Mouse (Mus musculus): ENCODE results near the gene Itpr1.

Itpr1 gene

GRCm38 (mm10) chr6:108214294-108214925 is 1.5 kb downstream of the Itpr1 start:
- DNase-seq = no peak

- no peak for DNase-seq
Measured at GRCm38 (mm10) chr6:108216091-108216490, 3.2 kb downstream of the Itpr1 start.

- DNase-seq = no peak
Measured at GRCm38 (mm10) chr6:108216832-108217231, 3.9 kb downstream of the Itpr1 start.

- DNase-seq = no peak
Measured at GRCm38 (mm10) chr6:108217987-108218386, 5.1 kb downstream of the Itpr1 start.

GRCm38 (mm10) chr6:108222435-108222834 is 9.5 kb downstream of the Itpr1 start:
- DNase-seq = no peak

GRCm38 (mm10) chr6:108222875-108223274 is 10.0 kb downstream of the Itpr1 start:
- DNase-seq = no peak

- no peak for DNase-seq
Measured at GRCm38 (mm10) chr6:108224361-108224760, 11.5 kb downstream of the Itpr1 start.

- DNase-seq = no peak
Measured at GRCm38 (mm10) chr6:108225027-108225426, 12.1 kb downstream of the Itpr1 start.

GRCm38 (mm10) chr6:108226230-108226629 is 13.3 kb downstream of the Itpr1 start:
- no peak for DNase-seq

- DNase-seq = no peak
Measured at GRCm38 (mm10) chr6:108227461-108227860, 14.6 kb downstream of the Itpr1 start.

GRCm38 (mm10) chr6:108228048-108228447 is 15.2 kb downstream of the Itpr1 start:
- DNase-seq = no peak

- DNase-seq = no peak
Measured at GRCm38 (mm10) chr6:108228601-108229000, 15.7 kb downstream of the Itpr1 start.

GRCm38 (mm10) chr6:108230608-108231007 is 17.7 kb downstream of the Itpr1 start:
- DNase-seq = no peak

- DNase-seq = no peak
Measured at GRCm38 (mm10) chr6:108231892-108232710, 19.2 kb downstream of the Itpr1 start.

GRCm38 (mm10) chr6:108233070-108233469 is 20.2 kb downstream of the Itpr1 start:
- no peak for DNase-seq

- DNase-seq = no peak
Measured at GRCm38 (mm10) chr6:108234536-108234935, 21.6 kb downstream of the Itpr1 start.

- no peak for DNase-seq
Measured at GRCm38 (mm10) chr6:108235680-108236123, 22.8 kb downstream of the Itpr1 start.

- DNase-seq = no peak
Measured at GRCm38 (mm10) chr6:108236411-108236921, 23.6 kb downstream of the Itpr1 start.

GRCm38 (mm10) chr6:108236996-108237395 is 24.1 kb downstream of the Itpr1 start:
- no peak for DNase-seq

GRCm38 (mm10) chr6:108237585-108237984 is 24.7 kb downstream of the Itpr1 start:
- DNase-seq = no peak

- no peak for DNase-seq
Measured at GRCm38 (mm10) chr6:108238011-108238410, 25.1 kb downstream of the Itpr1 start.

GRCm38 (mm10) chr6:108239056-108239455 is 26.2 kb downstream of the Itpr1 start:
- DNase-seq = no peak

- no peak for DNase-seq
Measured at GRCm38 (mm10) chr6:108240004-108240403, 27.1 kb downstream of the Itpr1 start.

GRCm38 (mm10) chr6:108240754-108241153 is 27.9 kb downstream of the Itpr1 start:
- DNase-seq = no peak
